Mouse (Mus musculus) heart, embryonic 15.5 days (tissue): ENCODE results near the gene Vmn2r79. TPM values are rescaled to one million over a fixed set of nuclear protein-coding genes. Genes with fewer than 3 reads are reported as not detected.
"Not testable (repeated sequence)": the region's sequence is repeated elsewhere in the genome, so short reads cannot be mapped to it uniquely, and the experiment has no call there.

Source experiments
- ATAC-seq: fragments of 200-750 bp; cut with Nextera tagmentation; replicated peaks from 2 replicates; pipeline ENCODE4 v1.8.0; 2017; ENCODE audit warnings: low read depth, moderate TSS enrichment; ENCODE audit not compliant: insufficient number of reproducible peaks, insufficient read depth, low FRiP score
- H3K27ac ChIP-seq: fragments of 300-500 bp; sonication (generic); 2 replicates; pipeline ENCODE4 v1.5.1; 2015; ENCODE audit warnings: mild to moderate bottlenecking, inconsistent platforms
- H3K27me3 ChIP-seq: fragments of 300-500 bp; sonication (generic); 2 replicates; pipeline ENCODE4 v1.6.1; 2015; ENCODE audit warnings: inconsistent platforms
- H3K36me3 ChIP-seq: fragments of 300-500 bp; sonication (generic); 2 replicates; pipeline ENCODE4 v1.6.1; 2015; ENCODE audit warnings: mild to moderate bottlenecking, inconsistent platforms
- H3K4me1 ChIP-seq: fragments of 300-500 bp; sonication (generic); replicated peaks from 2 replicates; pipeline ENCODE4 v1.6.1; 2015; ENCODE audit warnings: inconsistent platforms
- H3K4me2 ChIP-seq: fragments of 300-500 bp; sonication (generic); 2 replicates; pipeline ENCODE4 v1.6.1; 2015; ENCODE audit warnings: inconsistent platforms, mild to moderate bottlenecking, moderate library complexity
- H3K4me3 ChIP-seq: fragments of 300-500 bp; sonication (generic); 2 replicates; pipeline ENCODE4 v1.5.1; 2015; ENCODE audit warnings: mild to moderate bottlenecking, inconsistent platforms
- H3K9ac ChIP-seq: fragments of 300-500 bp; sonication (generic); 2 replicates; pipeline ENCODE4 v1.6.1; 2015; ENCODE audit warnings: mild to moderate bottlenecking, inconsistent platforms
- H3K9me3 ChIP-seq: fragments of 300-500 bp; sonication (generic); replicated peaks from 2 replicates; pipeline ENCODE4 v1.6.1; 2016; ENCODE audit warnings: inconsistent platforms
- WGBS: fragments of 180-500 bp; shearing (Covaris S2); methylation state at CpG from one replicate; pipeline ENCODE4 v1.1.7; 2015; ENCODE audit warnings: mixed read lengths; 5-methylcytosine and 5-hydroxymethylcytosine counted together
- polyA plus RNA-seq: library from polyadenylated mRNA; unstranded; fragments of >200 nt; fragmentation: Nextera tagmentation; extraction: Ambion mirVana; gene quantifications from 2 replicates; pipeline ENCODE4 v1.2.1, GENCODE M21; 2015

The Vmn2r79 gene
- polyA plus RNA-seq, result not detected in 2 replicates

DNA sequence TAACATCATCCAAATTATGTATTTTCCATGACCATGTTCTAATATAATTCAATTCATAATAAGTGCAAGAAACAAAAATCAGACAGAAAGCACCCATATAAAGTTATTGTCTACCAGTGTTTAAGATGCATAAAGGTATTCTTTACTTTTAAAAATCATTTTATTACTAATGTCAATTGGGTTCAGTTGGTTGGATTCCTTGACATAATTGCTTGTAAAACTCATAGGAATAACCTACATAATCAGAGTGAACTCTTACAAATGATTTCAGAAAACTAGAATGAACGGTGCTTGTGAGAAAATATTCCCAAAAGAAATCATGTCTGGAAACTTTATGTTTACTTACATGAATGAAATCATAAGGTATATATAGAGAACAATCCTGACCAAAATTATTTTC, at the start of gene Vmn2r79:
Vmn2r79 (plus strand) TSS at position 301 of the 400 bp plus-strand sequence.
- H3K36me3 ChIP-seq, H3K4me1 ChIP-seq, H3K27ac ChIP-seq, H3K4me3 ChIP-seq, H3K9me3 ChIP-seq, ATAC-seq, H3K9ac ChIP-seq, H3K27me3 ChIP-seq, H3K4me2 ChIP-seq: not testable (repeated sequence)
- 70% methylated on average over 1 of the region's 1 CpGs for WGBS

DNA sequence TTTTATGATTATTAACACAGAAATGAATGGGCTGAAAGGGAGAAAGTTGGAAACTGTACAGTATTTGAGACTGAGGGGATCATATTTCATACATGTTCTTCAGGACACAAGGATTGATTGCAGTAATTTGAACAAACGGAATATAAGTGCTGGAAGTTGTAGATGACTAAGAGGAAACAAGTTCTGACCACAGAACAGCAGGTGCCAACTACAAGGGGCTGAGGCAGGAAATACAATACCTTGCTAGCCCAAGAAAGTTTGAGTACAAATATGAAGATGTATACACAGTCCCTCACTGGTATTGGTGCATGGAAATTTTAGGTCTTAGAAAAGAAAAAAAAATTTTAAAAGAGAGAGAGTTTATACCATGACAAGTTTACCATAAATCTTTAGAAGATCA, 1.2 kb upstream of the Vmn2r79 start:
- no peak overlapping the region for H3K4me3 ChIP-seq
- H3K27me3 ChIP-seq, result no peaks in the 10 kb centered on the region
- WGBS, result 40% methylated on average over 1 of the region's 1 CpGs
- no peaks in the 10 kb centered on the region for H3K9me3 ChIP-seq
- no peak overlapping the region for H3K9ac ChIP-seq
- H3K27ac ChIP-seq, result no peak overlapping the region
- H3K4me2 ChIP-seq, result no peak overlapping the region
- no peak for ATAC-seq
- H3K4me1 ChIP-seq, result no peaks in the 10 kb centered on the region
- no peaks in the 10 kb centered on the region for H3K36me3 ChIP-seq

DNA sequence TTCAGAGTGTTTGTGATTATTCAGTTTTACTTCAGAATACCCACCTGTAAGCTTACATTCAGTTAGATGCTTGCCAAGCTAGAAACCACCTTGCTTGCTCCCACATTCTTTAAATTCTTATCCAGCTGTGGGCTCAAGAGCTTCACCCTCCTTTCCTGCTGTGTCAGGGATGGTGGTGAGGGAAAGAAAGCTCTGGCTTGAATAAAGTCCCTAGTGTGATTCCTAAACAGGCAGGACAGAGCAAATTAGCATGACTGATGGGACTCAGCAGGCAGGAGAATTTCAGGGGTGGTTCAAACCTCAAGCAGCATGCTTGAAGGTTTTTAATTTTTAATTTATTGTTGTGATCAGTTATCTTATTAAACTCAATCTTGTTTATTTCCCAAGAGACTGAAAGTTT, 30.6 kb downstream of the Vmn2r79 start:
- H3K9ac ChIP-seq, H3K4me3 ChIP-seq, H3K4me1 ChIP-seq, H3K27ac ChIP-seq, H3K9me3 ChIP-seq, H3K4me2 ChIP-seq, H3K36me3 ChIP-seq, ATAC-seq, H3K27me3 ChIP-seq: not testable (repeated sequence)

DNA sequence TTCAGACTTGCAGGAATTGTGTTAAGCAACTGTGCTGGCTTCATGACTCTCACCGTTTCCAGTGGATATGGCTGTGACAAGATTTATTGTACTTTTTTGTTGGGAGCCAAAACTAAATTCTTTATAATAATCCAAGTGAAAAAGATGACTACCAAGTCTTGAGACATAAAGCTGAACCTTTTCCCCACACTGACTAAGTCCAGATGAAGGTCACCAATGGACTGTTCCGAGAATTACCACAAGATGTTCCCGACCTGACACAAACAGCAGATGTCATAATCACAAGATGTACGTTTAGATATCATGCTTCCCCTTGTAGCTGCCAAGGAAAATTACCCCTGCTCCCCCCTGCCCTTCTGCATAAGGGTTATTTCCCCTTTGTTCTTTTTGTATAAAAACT, 67.7 kb downstream of the Vmn2r79 start:
- H3K9ac ChIP-seq, result no peak overlapping the region
- H3K36me3 ChIP-seq, result no peaks in the 10 kb centered on the region
- no peak overlapping the region for H3K4me2 ChIP-seq
- H3K4me1 ChIP-seq, result no peaks in the 10 kb centered on the region
- 70% methylated on average over 4 of the region's 4 CpGs for WGBS
- H3K4me3 ChIP-seq, result no peak overlapping the region
- no peak overlapping the region for H3K27ac ChIP-seq
- no peaks in the 10 kb centered on the region for H3K27me3 ChIP-seq
- H3K9me3 ChIP-seq, result no peaks in the 10 kb centered on the region
- no peak for ATAC-seq

Other genes with a start within 250 kb of the Vmn2r79 start
- gene Folh1, start 220.2 kb upstream of the Vmn2r79 start, polyA plus RNA-seq, result 0.29 TPM in 2 replicates
- gene Vmn2r77, start 201.1 kb upstream of the Vmn2r79 start, polyA plus RNA-seq, result not detected in 2 replicates
- not detected in 2 replicates for gene Vmn2r78, start 81.0 kb upstream of the Vmn2r79 start, polyA plus RNA-seq
- 2.8 and 3.4 TPM in 2 replicates for gene Nox4, start 250.0 kb downstream of the Vmn2r79 start, polyA plus RNA-seq